Mouse (Mus musculus): ENCODE measurements around the gene Lrrc75b. TPM values are rescaled to one million over a fixed set of nuclear protein-coding genes. Genes with fewer than 3 reads are reported as not detected.

Gene Lrrc75b
- total and polyA plus RNA-seq, 2 experiments from 2014 or later, result 0.83 to 2.9 TPM

DNA sequence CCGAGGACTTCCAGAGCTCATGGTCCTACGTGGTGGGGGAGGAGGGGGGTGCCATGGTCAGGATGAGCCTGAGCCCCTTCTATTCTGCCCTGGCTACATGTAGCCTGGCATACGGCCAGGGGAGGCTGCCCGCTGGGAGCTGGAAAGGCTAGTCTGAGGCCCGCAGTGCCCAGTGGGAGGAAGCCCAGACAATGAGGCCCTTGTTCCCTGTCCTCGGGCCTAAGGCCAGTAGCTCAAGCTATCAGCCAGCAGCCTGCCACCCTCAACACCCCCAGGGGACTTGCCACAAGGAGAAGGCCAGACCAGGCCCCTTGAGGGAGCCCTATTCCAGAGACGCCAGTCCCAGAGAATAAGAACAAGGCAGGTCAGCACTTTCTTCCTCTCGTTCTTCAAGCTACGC lies 4.1 kb downstream of the Lrrc75b start:
- Histone ChIP-seq H3K36me3 (replicated peaks; ENCODE audit: control insufficient read depth, insufficient read depth, low read length) (no peaks in the 10 kb centered on the region), H3K4me2 (ENCODE audit: low read depth, low read length) (no peak overlapping the region), H3K27ac (ENCODE audit: low read depth) (peak overlapping the region; percentile 33; the same call in 1 of the 2 replicates), H3K9ac (replicated peaks; ENCODE audit: low read depth, low read length) (no peak overlapping the region), H3K27me3 (ENCODE audit: control insufficient read depth, insufficient read depth, low read length) (peaks cover 14% of the 10 kb centered on the region), H3K4me3 (ENCODE audit: low read depth, low read length) (no peak overlapping the region), H3K4me1 (ENCODE audit: control insufficient read depth, insufficient read depth) (peaks cover 26% of the 10 kb centered on the region), H3K9me3 (replicated peaks; ENCODE audit: control insufficient read depth, low read length) (no peaks in the 10 kb centered on the region)
- ATAC-seq (ENCODE audit: insufficient read depth, low read depth) (0 out of 2 replicates have a peak, but pooled peaks have one; percentile 18), DNase-seq (ENCODE audit: low spot score) (no peak)
- TF ChIP-seq CTCF (IDR thresholded peaks at IDR 0.05; ENCODE audit: low read depth) (no peak), EP300 (IDR thresholded peaks at IDR 0.05; ENCODE audit: low read depth) (no peak)
- WGBS, result 29% methylated on average over 9 of the region's 9 CpGs

DNA sequence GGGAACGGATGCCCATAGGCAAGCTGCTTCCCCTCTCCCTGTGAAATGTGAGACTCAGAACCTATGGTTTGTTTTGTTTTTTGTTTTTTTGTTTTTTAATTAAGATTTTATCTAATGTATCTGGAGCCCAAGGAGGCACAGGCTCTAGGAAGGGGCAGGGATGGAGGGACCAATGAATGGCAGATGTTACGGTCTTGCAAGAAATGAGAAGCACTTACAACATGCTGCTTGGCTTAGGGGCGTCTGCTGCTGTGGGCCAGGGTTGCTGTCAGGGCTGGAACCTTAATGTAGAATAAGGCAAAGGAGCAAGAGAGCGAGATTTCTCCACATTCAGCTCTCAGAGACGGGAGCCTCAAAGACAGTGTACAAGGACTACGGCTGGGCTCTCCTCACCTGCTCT lies 4.6 kb downstream of the Lrrc75b start:
- no peaks in the 10 kb centered on the region for H3K36me3 ChIP-seq (replicated peaks; ENCODE audit: control insufficient read depth, insufficient read depth, low read length)
- H3K27me3 ChIP-seq (ENCODE audit: control insufficient read depth, insufficient read depth, low read length), result peaks cover 9% of the 10 kb centered on the region
- H3K9me3 ChIP-seq (replicated peaks; ENCODE audit: control insufficient read depth, low read length), result no peaks in the 10 kb centered on the region
- ATAC-seq (ENCODE audit: insufficient read depth, low read depth) (no peak), DNase-seq (ENCODE audit: low spot score) (no peak)
- H3K4me2 ChIP-seq (ENCODE audit: low read depth, low read length), result no peak overlapping the region
- H3K4me1 ChIP-seq (ENCODE audit: control insufficient read depth, insufficient read depth), result peaks cover 26% of the 10 kb centered on the region
- WGBS, result 58% methylated on average over 6 of the region's 6 CpGs
- TF ChIP-seq CTCF (IDR thresholded peaks at IDR 0.05; ENCODE audit: low read depth), result no peak
- H3K9ac ChIP-seq (replicated peaks; ENCODE audit: low read depth, low read length), result no peak overlapping the region
- H3K4me3 ChIP-seq (ENCODE audit: low read depth, low read length), result no peak overlapping the region
- H3K27ac ChIP-seq (ENCODE audit: low read depth), result peak overlapping the region; percentile 33; the same call in 1 of the 2 replicates

GRCm38 (mm10) chr10:75554090-75554489 lies 6.0 kb downstream of the Lrrc75b start:
- H3K36me3 ChIP-seq (replicated peaks; ENCODE audit: control insufficient read depth, insufficient read depth, low read length), result no peaks in the 10 kb centered on the region
- H3K27me3 ChIP-seq (ENCODE audit: control insufficient read depth, insufficient read depth, low read length), result peaks cover 1% of the 10 kb centered on the region
- no peak overlapping the region for H3K4me2 ChIP-seq (ENCODE audit: low read depth, low read length)
- WGBS, result 87% methylated on average over 8 of the region's 8 CpGs
- DNase-seq (ENCODE audit: low spot score), result no peak
- H3K27ac ChIP-seq (ENCODE audit: low read depth), result no peak overlapping the region
- no peaks in the 10 kb centered on the region for H3K9me3 ChIP-seq (replicated peaks; ENCODE audit: control insufficient read depth, low read length)
- TF ChIP-seq CTCF (IDR thresholded peaks at IDR 0.05; ENCODE audit: low read depth) (no peak), EP300 (IDR thresholded peaks at IDR 0.05; ENCODE audit: low read depth) (no peak)
- ATAC-seq (ENCODE audit: insufficient read depth, low read depth), result no peak
- peaks cover 14% of the 10 kb centered on the region for H3K4me1 ChIP-seq (ENCODE audit: control insufficient read depth, insufficient read depth)
- no peak overlapping the region for H3K9ac ChIP-seq (replicated peaks; ENCODE audit: low read depth, low read length)
- H3K4me3 ChIP-seq (ENCODE audit: low read depth, low read length), result no peak overlapping the region

DNA sequence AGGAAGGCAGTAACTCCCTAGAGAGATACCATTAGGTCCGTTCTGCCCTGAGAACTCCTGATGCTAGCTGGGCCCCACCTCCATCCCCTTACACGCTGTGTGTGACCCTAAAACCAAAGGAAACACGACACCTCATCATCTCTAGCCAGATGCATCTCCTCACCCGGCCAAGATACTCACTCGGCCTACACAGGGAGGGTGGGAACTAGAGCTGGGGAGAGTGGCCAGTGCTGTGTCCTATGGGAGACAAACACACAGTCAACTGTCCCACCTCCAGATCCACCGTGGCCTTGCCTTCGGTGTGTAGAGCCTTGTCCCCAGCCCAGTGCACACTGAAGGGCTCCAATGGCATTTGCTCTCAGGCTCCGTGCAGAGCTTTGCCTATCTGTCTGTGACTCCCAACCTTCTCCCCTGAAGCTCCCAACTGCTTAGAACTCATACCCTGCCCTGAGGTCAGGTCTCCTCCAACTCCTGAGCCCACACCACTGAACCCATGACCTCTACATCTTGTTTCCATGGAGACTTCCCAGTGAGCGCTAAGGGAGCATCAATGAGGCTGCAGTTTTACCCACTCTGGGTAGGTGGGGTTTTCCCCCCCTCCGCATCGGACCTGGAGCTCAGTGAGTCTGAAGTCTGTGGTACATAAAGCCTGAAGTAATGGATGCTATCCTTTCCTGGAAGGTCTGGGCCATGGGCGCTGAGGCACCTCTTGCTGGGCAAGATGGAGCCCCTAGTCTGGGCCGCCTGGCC lies 7.3 kb downstream of the Lrrc75b start:
- no peak overlapping the region for H3K4me2 ChIP-seq (ENCODE audit: low read depth, low read length)
- no peaks in the 10 kb centered on the region for H3K9me3 ChIP-seq (replicated peaks; ENCODE audit: control insufficient read depth, low read length)
- no peak overlapping the region for H3K4me3 ChIP-seq (ENCODE audit: low read depth, low read length)
- H3K4me1 ChIP-seq (ENCODE audit: control insufficient read depth, insufficient read depth), result peaks cover 14% of the 10 kb centered on the region
- DNase-seq (ENCODE audit: low spot score), result no peak
- no peaks in the 10 kb centered on the region for H3K27me3 ChIP-seq (ENCODE audit: control insufficient read depth, insufficient read depth, low read length)
- no peaks in the 10 kb centered on the region for H3K36me3 ChIP-seq (replicated peaks; ENCODE audit: control insufficient read depth, insufficient read depth, low read length)
- 74% methylated on average over 13 of the region's 13 CpGs for WGBS
- ATAC-seq (ENCODE audit: insufficient read depth, low read depth), result no peak
- no peak for TF ChIP-seq EP300 (IDR thresholded peaks at IDR 0.05; ENCODE audit: low read depth)
- TF ChIP-seq CTCF (IDR thresholded peaks at IDR 0.05; ENCODE audit: low read depth), result no peak
- H3K9ac ChIP-seq (replicated peaks; ENCODE audit: low read depth, low read length), result no peak overlapping the region
- H3K27ac ChIP-seq (ENCODE audit: low read depth), result no peak overlapping the region

GRCm38 (mm10) chr10:75552106-75552505 lies 8.0 kb downstream of the Lrrc75b start:
- DNase-seq (ENCODE audit: low spot score) (no peak), ATAC-seq (ENCODE audit: insufficient read depth, low read depth) (no peak)
- no peak overlapping the region for H3K4me2 ChIP-seq (ENCODE audit: low read depth, low read length)
- H3K27ac ChIP-seq (ENCODE audit: low read depth), result no peak overlapping the region
- no peak overlapping the region for H3K9ac ChIP-seq (replicated peaks; ENCODE audit: low read depth, low read length)
- WGBS, result 49% methylated on average over 2 of the region's 2 CpGs
- peaks cover 14% of the 10 kb centered on the region for H3K4me1 ChIP-seq (ENCODE audit: control insufficient read depth, insufficient read depth)
- no peaks in the 10 kb centered on the region for H3K36me3 ChIP-seq (replicated peaks; ENCODE audit: control insufficient read depth, insufficient read depth, low read length)
- no peaks in the 10 kb centered on the region for H3K9me3 ChIP-seq (replicated peaks; ENCODE audit: control insufficient read depth, low read length)
- no peaks in the 10 kb centered on the region for H3K27me3 ChIP-seq (ENCODE audit: control insufficient read depth, insufficient read depth, low read length)
- TF ChIP-seq EP300 (IDR thresholded peaks at IDR 0.05; ENCODE audit: low read depth) (no peak), CTCF (IDR thresholded peaks at IDR 0.05; ENCODE audit: low read depth) (no peak)
- H3K4me3 ChIP-seq (ENCODE audit: low read depth, low read length), result no peak overlapping the region

DNA sequence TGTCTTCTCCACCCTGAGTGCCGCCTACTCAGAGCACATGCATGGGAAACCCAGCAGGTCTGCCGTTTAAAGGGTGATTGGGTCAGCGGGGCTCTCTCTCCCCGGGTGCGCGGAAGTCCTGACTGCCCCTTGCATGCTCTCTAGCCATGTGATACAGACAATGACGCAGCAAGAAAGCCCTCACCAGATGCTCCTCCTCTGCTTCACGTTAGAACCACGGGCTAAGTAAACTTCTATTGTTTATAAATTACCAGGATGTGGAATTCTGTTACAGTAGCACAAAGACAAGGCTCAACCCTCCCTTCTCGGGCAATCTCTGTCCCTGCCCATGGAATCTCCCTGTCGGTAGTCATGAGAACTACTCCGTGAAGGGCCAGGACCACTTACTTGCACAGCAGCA lies 9.0 kb downstream of the Lrrc75b start:
- Histone ChIP-seq H3K27me3 (ENCODE audit: control insufficient read depth, insufficient read depth, low read length) (no peaks in the 10 kb centered on the region), H3K4me3 (ENCODE audit: low read depth, low read length) (no peak overlapping the region), H3K4me1 (ENCODE audit: control insufficient read depth, insufficient read depth) (peaks cover 5% of the 10 kb centered on the region), H3K27ac (ENCODE audit: low read depth) (no peak overlapping the region), H3K36me3 (replicated peaks; ENCODE audit: control insufficient read depth, insufficient read depth, low read length) (no peaks in the 10 kb centered on the region), H3K9ac (replicated peaks; ENCODE audit: low read depth, low read length) (no peak overlapping the region), H3K9me3 (replicated peaks; ENCODE audit: control insufficient read depth, low read length) (no peaks in the 10 kb centered on the region), H3K4me2 (ENCODE audit: low read depth, low read length) (no peak overlapping the region)
- no peak for DNase-seq (ENCODE audit: low spot score)
- ATAC-seq (ENCODE audit: insufficient read depth, low read depth), result no peak
- WGBS, result 47% methylated on average over 12 of the region's 12 CpGs
- TF ChIP-seq CTCF (IDR thresholded peaks at IDR 0.05; ENCODE audit: low read depth), result no peak

Measured in heart, postnatal 0 days (tissue).